Mouse (Mus musculus) hindlimb bud, embryonic 11.5 days (tissue): ENCODE measurements around the gene Xbp1.
"Not testable (repeated sequence)": the region's sequence is repeated elsewhere in the genome, so short reads cannot be mapped to it uniquely, and the experiment has no call there.

ENCODE experiments used
- DNase-seq: peaks from one replicate; pipeline ENCODE4 v3.0.0-alpha.2; 2012; ENCODE audit warnings: low read depth, low spot score; ENCODE audit errors: extremely low spot score

The Xbp1 gene

GRCm38 (mm10) chr11:5520412-5521265 lies at the start of gene Xbp1:
Gene Xbp1 (plus strand): TSS chr11:5520659.
- no peak for DNase-seq

- DNase-seq, result peak; percentile 70
These were observed 46.3 kb upstream of the Xbp1 start for GRCm38 (mm10) chr11:5474130-5474529.

GRCm38 (mm10) chr11:5475556-5476118 lies 44.8 kb upstream of the Xbp1 start:
- DNase-seq, result not testable (repeated sequence)

- no peak for DNase-seq
These were observed 43.7 kb upstream of the Xbp1 start for GRCm38 (mm10) chr11:5476806-5477205.

- no peak for DNase-seq
These were observed 42.3 kb upstream of the Xbp1 start for GRCm38 (mm10) chr11:5478193-5478592.

GRCm38 (mm10) chr11:5478831-5479230 lies 41.6 kb upstream of the Xbp1 start:
- DNase-seq, result no peak

- no peak for DNase-seq
These were observed 37.9 kb upstream of the Xbp1 start for GRCm38 (mm10) chr11:5482581-5482980.

- peak; percentile 83 for DNase-seq
These were observed 35.1 kb upstream of the Xbp1 start for GRCm38 (mm10) chr11:5485193-5486011.

- not testable (repeated sequence) for DNase-seq
These were observed 31.0 kb upstream of the Xbp1 start for GRCm38 (mm10) chr11:5489433-5489832.

- DNase-seq, result no peak
These were observed 29.3 kb upstream of the Xbp1 start for GRCm38 (mm10) chr11:5490989-5491656.

GRCm38 (mm10) chr11:5491912-5492311 lies 28.5 kb upstream of the Xbp1 start:
- DNase-seq, result no peak

- DNase-seq, result no peak
These were observed 26.6 kb upstream of the Xbp1 start for GRCm38 (mm10) chr11:5493869-5494268.

GRCm38 (mm10) chr11:5495286-5495832 lies 25.1 kb upstream of the Xbp1 start:
- no peak for DNase-seq

- DNase-seq, result no peak
These were observed 24.6 kb upstream of the Xbp1 start for GRCm38 (mm10) chr11:5495906-5496305.

GRCm38 (mm10) chr11:5496559-5497248 lies 23.8 kb upstream of the Xbp1 start:
- DNase-seq, result no peak

- DNase-seq, result no peak
These were observed 22.0 kb upstream of the Xbp1 start for GRCm38 (mm10) chr11:5498422-5498821.

- DNase-seq, result no peak
These were observed 21.4 kb upstream of the Xbp1 start for GRCm38 (mm10) chr11:5498931-5499661.

GRCm38 (mm10) chr11:5499961-5500644 lies 20.4 kb upstream of the Xbp1 start:
- DNase-seq, result no peak
